Mouse (Mus musculus): ENCODE results near the gene Serpina3g. TPM values are rescaled to one million over a fixed set of nuclear protein-coding genes. Genes with fewer than 3 reads are reported as not detected.

Serpina3g gene
- total and polyA plus RNA-seq, 2 experiments from 2014 or later = 0.77 to 1.4 TPM

GRCm38 (mm10) chr12:104243307-104243706 is 7.3 kb downstream of the Serpina3g start:
- Histone ChIP-seq H3K4me3 (ENCODE audit: low read depth, low read length) (no peak overlapping the region), H3K9ac (replicated peaks; ENCODE audit: low read length, poor library complexity, severe bottlenecking) (no peak overlapping the region), H3K27me3 (ENCODE audit: insufficient read depth, low read length) (no peaks in the 10 kb centered on the region), H3K4me2 (ENCODE audit: low read depth, low read length, poor library complexity, severe bottlenecking) (no peak overlapping the region), H3K36me3 (ENCODE audit: insufficient read depth, low read length) (no peaks in the 10 kb centered on the region), H3K4me1 (ENCODE audit: insufficient read depth, low read length) (0 out of 2 replicates have a peak, but pooled peaks cover 2% of the 10 kb centered on the region), H3K9me3 (ENCODE audit: low read length) (no peaks in the 10 kb centered on the region), H3K27ac (ENCODE audit: low read depth, low read length) (no peak overlapping the region)
- no peak for TF ChIP-seq CTCF (IDR thresholded peaks at IDR 0.05)
- DNase-seq (ENCODE audit: low spot score) = no peak
- ATAC-seq (ENCODE audit: low FRiP score) = no peak

GRCm38 (mm10) chr12:104245092-104245491 is 9.0 kb downstream of the Serpina3g start:
- Histone ChIP-seq H3K36me3 (ENCODE audit: insufficient read depth, low read length) (no peaks in the 10 kb centered on the region), H3K9ac (replicated peaks; ENCODE audit: low read length, poor library complexity, severe bottlenecking) (no peak overlapping the region), H3K4me2 (ENCODE audit: low read depth, low read length, poor library complexity, severe bottlenecking) (no peak overlapping the region), H3K27ac (ENCODE audit: low read depth, low read length) (no peak overlapping the region), H3K4me3 (ENCODE audit: low read depth, low read length) (no peak overlapping the region), H3K9me3 (ENCODE audit: low read length) (no peaks in the 10 kb centered on the region), H3K27me3 (ENCODE audit: insufficient read depth, low read length) (no peaks in the 10 kb centered on the region), H3K4me1 (ENCODE audit: insufficient read depth, low read length) (0 out of 2 replicates have a peak, but pooled peaks cover 2% of the 10 kb centered on the region)
- peak; percentile 84 for TF ChIP-seq CTCF (IDR thresholded peaks at IDR 0.05)
- DNase-seq (ENCODE audit: low spot score) = peak; percentile 53
- no peak for ATAC-seq (ENCODE audit: low FRiP score)
- WGBS = 72% methylated on average over 1 of the region's 1 CpGs

- Histone ChIP-seq H3K4me3 (ENCODE audit: low read depth, low read length) (no peak overlapping the region), H3K27ac (ENCODE audit: low read depth, low read length) (no peak overlapping the region), H3K36me3 (ENCODE audit: insufficient read depth, low read length) (no peaks in the 10 kb centered on the region), H3K27me3 (ENCODE audit: insufficient read depth, low read length) (no peaks in the 10 kb centered on the region), H3K9ac (replicated peaks; ENCODE audit: low read length, poor library complexity, severe bottlenecking) (no peak overlapping the region), H3K4me1 (ENCODE audit: insufficient read depth, low read length) (0 out of 2 replicates have a peak, but pooled peaks cover 2% of the 10 kb centered on the region), H3K4me2 (ENCODE audit: low read depth, low read length, poor library complexity, severe bottlenecking) (no peak overlapping the region), H3K9me3 (ENCODE audit: low read length) (no peaks in the 10 kb centered on the region)
- no peak for ATAC-seq (ENCODE audit: low FRiP score)
- WGBS = 73% methylated on average over 3 of the region's 3 CpGs
- no peak for TF ChIP-seq CTCF (IDR thresholded peaks at IDR 0.05)
- DNase-seq (ENCODE audit: low spot score) = no peak
These were observed 9.6 kb downstream of the Serpina3g start for GRCm38 (mm10) chr12:104245595-104245994.

- no peak for TF ChIP-seq CTCF (IDR thresholded peaks at IDR 0.05)
These were observed 11.5 kb downstream of the Serpina3g start for GRCm38 (mm10) chr12:104247553-104248002.

GRCm38 (mm10) chr12:104248231-104248630 is 12.2 kb downstream of the Serpina3g start:
- 69% methylated on average over 3 of the region's 3 CpGs for WGBS
- no peaks in the 10 kb centered on the region for H3K27me3 ChIP-seq (ENCODE audit: insufficient read depth, low read length)
- no peak for TF ChIP-seq CTCF (IDR thresholded peaks at IDR 0.05)

More at GRCm38 (mm10) chr12:104247553-104248002, 11.5 kb downstream of the Serpina3g start:
- DNase-seq (ENCODE audit: low spot score) = peak; percentile 24
- Histone ChIP-seq H3K4me2 (ENCODE audit: low read depth, low read length, poor library complexity, severe bottlenecking) (no peak overlapping the region), H3K4me1 (ENCODE audit: insufficient read depth, low read length) (0 out of 2 replicates have a peak, but pooled peaks cover 2% of the 10 kb centered on the region), H3K9me3 (ENCODE audit: low read length) (no peaks in the 10 kb centered on the region), H3K36me3 (ENCODE audit: insufficient read depth, low read length) (no peaks in the 10 kb centered on the region), H3K27me3 (ENCODE audit: insufficient read depth, low read length) (no peaks in the 10 kb centered on the region), H3K9ac (replicated peaks; ENCODE audit: low read length, poor library complexity, severe bottlenecking) (no peak overlapping the region), H3K27ac (ENCODE audit: low read depth, low read length) (no peak overlapping the region), H3K4me3 (ENCODE audit: low read depth, low read length) (no peak overlapping the region)
- ATAC-seq (ENCODE audit: low FRiP score) = peak; percentile 77

GRCm38 (mm10) chr12:104261041-104261440 is 25.0 kb downstream of the Serpina3g start:
- WGBS = 61% methylated on average over 3 of the region's 3 CpGs
- Histone ChIP-seq H3K9me3 (ENCODE audit: low read length) (no peaks in the 10 kb centered on the region), H3K4me3 (ENCODE audit: low read depth, low read length) (no peak overlapping the region), H3K27ac (ENCODE audit: low read depth, low read length) (no peak overlapping the region), H3K36me3 (ENCODE audit: insufficient read depth, low read length) (no peaks in the 10 kb centered on the region), H3K4me1 (ENCODE audit: insufficient read depth, low read length) (no peaks in the 10 kb centered on the region), H3K27me3 (ENCODE audit: insufficient read depth, low read length) (no peaks in the 10 kb centered on the region), H3K9ac (replicated peaks; ENCODE audit: low read length, poor library complexity, severe bottlenecking) (no peak overlapping the region), H3K4me2 (ENCODE audit: low read depth, low read length, poor library complexity, severe bottlenecking) (no peak overlapping the region)
- ATAC-seq (ENCODE audit: low FRiP score) = no peak
- no peak for DNase-seq (ENCODE audit: low spot score)
- no peak for TF ChIP-seq CTCF (IDR thresholded peaks at IDR 0.05)

More at GRCm38 (mm10) chr12:104248231-104248630, 12.2 kb downstream of the Serpina3g start:
- Histone ChIP-seq H3K9me3 (ENCODE audit: low read length) (no peaks in the 10 kb centered on the region), H3K4me2 (ENCODE audit: low read depth, low read length, poor library complexity, severe bottlenecking) (no peak overlapping the region), H3K4me1 (ENCODE audit: insufficient read depth, low read length) (0 out of 2 replicates have a peak, but pooled peaks cover 2% of the 10 kb centered on the region), H3K9ac (replicated peaks; ENCODE audit: low read length, poor library complexity, severe bottlenecking) (no peak overlapping the region), H3K4me3 (ENCODE audit: low read depth, low read length) (no peak overlapping the region), H3K27ac (ENCODE audit: low read depth, low read length) (no peak overlapping the region), H3K36me3 (ENCODE audit: insufficient read depth, low read length) (no peaks in the 10 kb centered on the region)
- DNase-seq (ENCODE audit: low spot score) (no peak), ATAC-seq (ENCODE audit: low FRiP score) (no peak)

Measured in midbrain, postnatal 0 days (tissue).